Mouse (Mus musculus) ES-Bruce4 (cell line): ENCODE measurements around the gene Yipf2.

Experiments
- CTCF ChIP-seq: IDR thresholded peaks from one replicate; pipeline ENCODE4 v1.8.1; 2011; ENCODE audit warnings: low read depth, low read length
- EP300 ChIP-seq: IDR thresholded peaks from 2 replicates; pipeline ENCODE4 v1.6.1; 2011; ENCODE audit warnings: low read depth, low read length; ENCODE audit not compliant: insufficient read depth
- POLR2A ChIP-seq: IDR thresholded peaks from one replicate; pipeline ENCODE4 v1.8.1; 2011; ENCODE audit warnings: low read length; ENCODE audit not compliant: insufficient read depth

GRCm38 (mm10) chr9:21627145-21627795, 34.6 kb upstream of the Yipf2 start:
- TF ChIP-seq CTCF (no peak), POLR2A (no peak), EP300 (no peak)
